Mouse (Mus musculus): ENCODE measurements around the gene Gm13277. TPM values are rescaled to one million over a fixed set of nuclear protein-coding genes. Genes with fewer than 3 reads are reported as not detected.
"Not testable (repeated sequence)": the region's sequence is repeated elsewhere in the genome, so short reads cannot be mapped to it uniquely, and the experiment has no call there.

The Gm13277 gene
- total RNA-seq (2014; fragmentation: Nextera tagmentation) = not detected in 2 replicates
- not detected in 2 replicates for total RNA-seq (2017)

DNA sequence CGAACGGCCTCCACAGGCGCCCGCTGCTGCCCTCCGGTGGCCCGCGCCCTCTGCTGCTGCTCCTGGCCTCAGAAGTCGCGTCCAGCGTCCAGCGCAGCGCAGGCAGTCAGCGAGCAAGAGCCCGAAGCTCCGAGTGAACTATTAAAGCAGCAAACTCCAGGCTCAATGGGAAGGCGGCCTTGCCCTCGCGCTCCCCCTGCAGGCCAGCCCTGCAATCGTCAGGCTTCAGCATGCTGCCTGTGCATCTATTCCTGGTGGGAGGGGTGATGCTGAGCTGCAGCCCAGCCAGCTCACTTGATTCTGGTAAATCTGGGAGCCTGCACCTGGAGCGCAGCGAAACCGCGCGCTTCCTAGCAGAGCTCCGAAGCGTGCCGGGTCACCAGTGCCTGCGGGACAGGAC, at the start of gene Gm13277:
Gene Gm13277, plus strand, starts transcription at position 231 of the 400 bp plus-strand sequence.
- not testable (repeated sequence) for ATAC-seq (replicated peaks; ENCODE audit: poor library complexity, severe bottlenecking)

DNA sequence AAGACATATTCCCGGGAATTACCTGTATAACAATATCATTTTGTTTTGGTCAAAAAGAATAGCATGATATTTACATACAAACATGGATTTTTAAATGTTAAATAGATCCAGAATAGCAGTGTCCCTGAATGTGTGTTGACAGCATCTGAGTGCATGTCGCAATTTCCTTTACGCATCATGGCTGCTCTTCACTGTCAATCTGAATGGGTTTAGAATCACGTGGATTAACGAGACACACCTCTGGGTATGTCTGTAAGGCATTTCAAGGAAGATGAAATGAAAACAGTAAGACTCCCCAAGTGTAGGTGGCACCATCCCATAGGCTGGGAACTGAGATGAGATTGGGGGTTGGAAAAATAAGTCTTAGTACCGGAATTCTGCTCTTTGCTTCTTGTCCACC, 49.4 kb upstream of the Gm13277 start:
- peak; percentile 79 for ATAC-seq (replicated peaks; ENCODE audit: poor library complexity, severe bottlenecking)

DNA sequence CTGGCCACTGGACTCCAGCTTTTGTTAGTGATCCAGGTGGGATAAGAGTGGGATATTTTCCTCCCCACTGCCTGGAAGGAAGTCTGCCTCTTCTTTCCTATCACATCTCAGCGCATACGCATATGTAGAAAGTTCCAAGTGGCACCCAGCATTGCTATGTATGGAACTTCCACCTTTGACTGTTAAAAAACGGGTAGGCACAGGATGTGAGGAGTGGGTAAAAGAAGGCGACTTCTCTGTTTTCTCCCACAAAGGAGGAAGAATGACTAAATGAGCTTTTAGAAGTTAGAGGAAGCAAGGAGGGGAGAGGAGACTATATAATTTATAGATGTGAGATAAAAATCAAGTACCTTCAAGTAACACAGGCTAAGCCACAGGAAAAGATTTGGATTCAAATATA, 47.0 kb upstream of the Gm13277 start:
- peak; percentile 67 for ATAC-seq (replicated peaks; ENCODE audit: poor library complexity, severe bottlenecking)

DNA sequence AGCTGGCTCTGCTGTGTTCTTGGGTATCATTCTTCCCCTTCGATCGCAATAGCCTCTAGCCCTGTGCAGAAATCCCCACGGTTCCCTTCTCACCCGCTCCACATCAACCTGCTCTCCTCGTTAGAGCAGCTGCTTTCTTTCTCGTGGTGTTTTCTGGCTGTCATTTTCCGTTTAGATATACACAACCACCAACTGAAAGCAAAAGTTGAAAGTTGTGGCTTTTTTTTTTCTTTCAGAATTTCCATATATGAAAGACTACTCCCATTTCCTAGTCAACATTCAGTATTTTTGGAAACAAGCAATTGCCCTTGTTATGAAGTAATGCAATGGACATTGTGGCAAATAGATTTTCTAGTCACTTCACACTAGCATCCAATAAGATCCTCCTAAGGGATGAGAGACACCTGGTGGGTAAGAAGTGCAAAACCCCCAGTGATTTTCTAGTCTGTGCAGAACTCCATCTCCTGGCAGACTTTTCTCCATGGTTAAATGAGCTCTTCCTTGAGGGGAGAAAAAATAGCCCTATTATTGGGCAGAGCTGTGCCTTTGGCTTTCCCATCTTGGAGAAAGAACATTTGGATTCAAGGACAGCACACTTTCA, 45.6 kb upstream of the Gm13277 start:
- peak; percentile 21; the same call in 1 of the 2 replicates for ATAC-seq (replicated peaks; ENCODE audit: poor library complexity, severe bottlenecking)

DNA sequence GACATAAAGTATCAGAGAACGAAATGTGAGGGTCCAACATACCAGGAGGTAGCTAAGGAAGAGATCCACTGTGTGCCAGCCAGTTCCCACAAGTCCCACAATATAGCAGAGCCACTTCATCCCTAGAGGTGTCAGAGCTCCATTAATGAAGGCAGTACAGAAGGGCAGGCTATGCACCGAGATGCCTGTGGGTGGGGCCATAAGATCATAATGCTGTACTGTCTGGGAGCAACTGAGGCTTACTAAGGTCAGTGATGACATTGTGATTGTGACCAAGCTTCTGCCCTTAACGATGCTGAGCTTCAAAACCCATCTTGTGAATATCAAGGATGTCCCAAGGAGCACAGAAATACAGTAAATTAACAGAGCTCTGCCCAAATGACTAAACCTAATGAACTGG, 44.2 kb upstream of the Gm13277 start:
- no peak for ATAC-seq (replicated peaks; ENCODE audit: poor library complexity, severe bottlenecking)

DNA sequence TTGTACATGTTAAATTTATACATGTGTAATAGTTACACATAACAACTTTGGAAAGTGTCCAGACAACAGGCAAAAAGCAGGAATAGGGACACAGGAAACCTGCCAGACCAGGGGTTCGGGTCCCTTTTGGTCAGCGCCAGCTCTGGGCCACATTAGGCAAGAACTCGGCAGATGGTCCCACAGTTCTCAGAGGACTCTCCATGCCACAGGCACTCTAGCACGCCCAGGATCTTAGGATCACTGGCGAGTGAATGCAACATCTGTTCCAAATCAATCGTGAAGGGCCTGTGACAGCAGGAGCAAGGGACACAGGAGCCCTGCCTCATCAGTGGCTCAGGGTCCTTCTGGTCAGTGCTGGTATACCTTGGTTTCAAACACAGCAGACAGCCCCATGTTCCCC, 38.5 kb upstream of the Gm13277 start:
- no peak for ATAC-seq (replicated peaks; ENCODE audit: poor library complexity, severe bottlenecking)

DNA sequence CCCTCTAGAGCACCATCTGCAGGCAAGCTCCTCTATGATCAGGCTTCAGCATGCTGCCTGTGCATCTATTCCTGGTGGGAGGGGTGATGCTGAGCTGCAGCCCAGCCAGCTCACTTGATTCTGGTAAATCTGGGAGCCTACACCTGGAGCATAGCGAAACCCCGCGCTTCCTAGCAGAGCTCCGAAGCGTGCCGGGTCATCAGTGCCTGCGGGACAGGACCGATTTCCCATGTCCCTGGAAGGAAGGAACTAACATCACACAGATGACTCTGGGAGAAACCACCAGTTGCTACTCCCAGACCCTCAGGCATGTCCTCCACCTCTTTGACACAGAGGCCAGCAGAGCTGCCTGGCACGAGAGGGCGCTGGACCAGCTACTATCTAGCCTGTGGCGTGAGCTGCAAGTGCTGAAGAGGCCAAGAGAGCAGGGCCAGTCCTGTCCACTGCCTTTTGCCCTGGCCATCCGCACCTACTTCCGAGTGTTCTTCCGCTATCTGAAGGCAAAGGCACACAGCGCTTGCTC, 33.6 kb upstream of the Gm13277 start, which contains the start of gene Gm13271:
Gene Gm13271, plus strand, starts transcription at position 51 of the 523 bp plus-strand sequence.
- not testable (repeated sequence) for ATAC-seq (replicated peaks; ENCODE audit: poor library complexity, severe bottlenecking)

DNA sequence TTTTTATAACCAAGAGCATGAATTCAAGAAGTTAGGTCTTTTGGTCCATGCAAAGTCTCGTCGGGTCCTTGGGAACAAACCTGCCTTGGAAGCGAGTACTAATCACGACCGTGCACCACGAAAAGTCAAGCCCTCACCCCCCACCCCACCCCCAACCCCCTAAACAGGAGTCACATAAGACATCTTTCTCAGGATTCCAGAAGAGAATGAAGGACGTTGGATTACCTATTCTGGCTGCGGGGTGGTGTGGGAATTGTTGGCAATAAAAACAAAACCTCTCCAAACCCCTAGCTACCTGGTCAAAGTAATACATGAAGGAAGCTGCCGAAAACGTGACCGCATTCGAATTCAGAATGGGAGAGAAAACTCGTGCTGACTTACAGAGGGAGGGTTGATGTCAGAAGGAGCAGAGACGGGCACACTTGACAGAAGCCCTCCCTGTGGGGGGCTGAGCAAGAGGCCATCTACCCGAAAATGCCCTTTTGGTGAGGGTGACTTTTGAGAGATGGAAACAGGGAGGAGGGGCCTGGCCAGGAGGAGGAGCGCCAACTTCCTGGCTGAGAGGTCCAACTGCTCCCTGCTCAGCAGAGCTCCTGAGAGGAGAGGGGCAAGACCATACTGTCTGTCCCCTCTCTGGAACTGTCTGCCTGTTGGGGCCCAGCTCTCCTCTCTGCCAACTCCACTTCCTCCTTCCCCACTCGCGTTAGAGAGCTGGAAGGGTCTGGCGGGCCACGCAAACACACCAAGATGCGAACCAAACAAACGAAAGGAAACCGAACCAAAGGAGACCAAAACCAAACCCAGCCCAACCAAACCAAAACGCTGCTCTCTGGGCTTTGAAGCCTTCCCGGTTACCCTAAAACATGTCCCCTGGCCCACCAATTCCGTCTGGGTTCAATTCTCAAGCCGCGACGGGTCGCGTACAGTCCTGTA, 31.6 kb upstream of the Gm13277 start:
- ATAC-seq (replicated peaks; ENCODE audit: poor library complexity, severe bottlenecking) = not testable (repeated sequence)

DNA sequence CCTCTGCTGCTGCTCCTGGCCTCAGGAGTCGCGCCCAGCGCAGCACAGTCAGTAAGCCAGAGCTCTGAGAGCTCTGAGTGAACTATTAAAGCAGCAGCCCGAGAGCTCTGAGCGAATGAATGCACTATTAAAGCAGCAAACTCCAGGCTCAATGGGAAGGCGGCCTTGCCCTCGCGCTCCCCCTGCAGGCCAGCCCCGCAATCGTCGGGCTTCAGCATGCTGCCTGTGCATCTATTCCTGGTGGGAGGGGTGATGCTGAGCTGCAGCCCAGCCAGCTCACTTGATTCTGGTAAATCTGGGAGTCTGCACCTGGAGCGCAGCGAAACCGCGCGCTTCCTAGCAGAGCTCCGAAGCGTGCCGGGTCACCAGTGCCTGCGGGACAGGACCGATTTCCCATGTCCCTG, 30.8 kb upstream of the Gm13277 start:
- peak; percentile 100 for ATAC-seq (replicated peaks; ENCODE audit: poor library complexity, severe bottlenecking)

DNA sequence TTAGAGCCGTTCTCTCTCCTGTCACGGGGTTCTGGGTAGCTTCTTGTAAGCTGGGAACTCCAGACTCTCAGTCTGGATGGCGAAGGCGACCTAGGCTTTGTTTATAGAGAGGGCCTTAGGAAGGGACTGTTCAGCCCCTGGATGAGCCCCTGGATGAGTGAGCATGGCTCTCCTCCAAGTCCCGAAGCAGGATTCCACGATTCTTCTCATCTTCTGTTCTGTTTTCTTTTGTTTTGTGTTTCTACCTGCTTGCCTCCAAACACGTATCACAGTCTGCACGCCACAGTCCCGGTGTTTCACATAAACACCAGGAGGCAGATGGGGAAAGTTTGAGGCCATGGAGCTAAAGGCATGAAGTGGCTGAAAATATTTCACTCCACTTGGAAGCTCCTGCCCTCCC, 29.7 kb upstream of the Gm13277 start:
- not testable (repeated sequence) for ATAC-seq (replicated peaks; ENCODE audit: poor library complexity, severe bottlenecking)

DNA sequence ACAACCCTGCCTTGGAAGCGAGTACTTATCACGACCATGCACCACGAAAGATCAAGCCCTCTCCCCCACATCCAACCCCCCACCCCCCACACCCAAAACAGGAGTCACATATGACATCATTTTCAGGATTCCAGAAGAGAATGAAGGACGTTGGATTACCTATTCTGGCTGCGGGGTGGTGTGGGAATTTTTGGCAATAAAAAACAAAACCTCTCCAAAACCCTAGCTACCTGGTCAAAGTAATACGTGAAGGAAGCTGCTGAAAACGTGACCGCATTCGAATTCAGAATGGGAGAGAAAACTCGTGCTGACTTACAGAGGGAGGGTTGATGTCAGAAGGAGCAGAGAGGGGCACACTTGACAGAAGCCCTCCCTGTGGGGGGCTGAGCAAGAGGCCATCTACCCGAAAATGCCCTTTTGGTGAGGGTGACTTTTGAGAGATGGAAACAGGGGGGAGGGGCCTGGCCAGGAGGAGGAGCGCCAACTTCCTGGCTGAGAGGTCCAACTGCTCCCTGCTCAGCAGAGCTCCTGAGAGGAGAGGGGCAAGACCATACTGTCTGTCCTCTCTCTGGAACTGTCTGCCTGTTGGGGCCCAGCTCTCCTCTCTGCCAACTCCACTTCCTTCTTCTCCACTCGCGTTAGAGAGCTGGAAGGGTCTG, 28.7 kb upstream of the Gm13277 start, which contains the start of gene Gm13283:
Gene Gm13283, plus strand, starts transcription at position 510 of the 659 bp plus-strand sequence.
- not testable (repeated sequence) for ATAC-seq (replicated peaks; ENCODE audit: poor library complexity, severe bottlenecking)

DNA sequence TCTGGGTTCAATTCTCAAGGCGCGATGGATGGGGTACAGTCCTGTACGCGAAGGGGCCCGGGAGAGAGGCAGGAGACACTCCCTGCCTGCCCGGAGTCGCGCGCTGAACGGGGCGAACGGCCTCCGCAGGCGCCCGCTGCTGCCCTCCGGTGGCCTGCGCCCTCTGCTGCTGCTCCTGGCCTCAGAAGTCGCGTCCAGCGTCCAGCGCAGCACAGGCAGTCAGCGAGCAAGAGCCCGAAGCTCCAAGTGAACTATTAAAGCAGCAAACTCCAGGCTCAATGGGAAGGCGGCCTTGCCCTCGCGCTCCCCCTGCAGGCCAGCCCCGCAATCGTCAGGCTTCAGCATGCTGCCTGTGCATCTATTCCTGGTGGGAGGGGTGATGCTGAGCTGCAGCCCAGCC, 28.0 kb upstream of the Gm13277 start:
- not testable (repeated sequence) for ATAC-seq (replicated peaks; ENCODE audit: poor library complexity, severe bottlenecking)

DNA sequence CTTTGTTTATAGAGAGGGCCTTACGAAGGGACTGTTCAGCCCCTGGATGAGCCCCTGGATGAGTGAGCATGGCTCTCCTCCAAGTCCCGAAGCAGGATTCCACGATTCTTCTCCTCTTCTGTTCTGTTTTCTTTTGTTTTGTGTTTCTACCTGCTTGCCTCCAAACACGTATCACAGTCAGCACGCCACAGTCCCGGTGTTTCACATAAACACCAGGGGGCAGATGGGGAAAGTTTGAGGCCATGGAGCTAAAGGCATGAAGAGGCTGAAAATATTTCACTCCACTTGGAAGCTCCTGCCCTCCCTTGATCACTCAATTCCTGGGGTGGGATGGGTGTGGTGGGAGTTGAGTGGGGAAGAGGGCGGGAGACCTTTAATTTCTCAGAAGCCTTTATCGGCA, 26.7 kb upstream of the Gm13277 start:
- not testable (repeated sequence) for ATAC-seq (replicated peaks; ENCODE audit: poor library complexity, severe bottlenecking)

DNA sequence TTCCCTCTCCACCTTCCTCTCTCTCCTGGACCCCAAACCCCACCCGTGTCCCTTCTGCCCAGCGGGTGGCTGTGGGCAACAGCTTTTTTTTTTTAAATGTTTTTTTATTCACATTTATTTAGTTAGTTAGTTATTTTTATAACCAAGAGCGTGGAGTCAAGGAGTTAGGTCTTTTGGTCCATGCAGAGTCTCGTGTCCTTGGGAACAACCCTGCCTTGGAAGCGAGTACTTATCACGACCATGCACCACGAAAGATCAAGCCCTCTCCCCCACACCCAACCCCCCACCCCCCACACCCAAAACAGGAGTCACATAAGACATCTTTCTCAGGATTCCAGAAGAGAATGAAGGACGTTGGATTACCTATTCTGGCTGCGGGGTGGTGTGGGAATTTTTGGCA, 26.1 kb upstream of the Gm13277 start:
- not testable (repeated sequence) for ATAC-seq (replicated peaks; ENCODE audit: poor library complexity, severe bottlenecking)

DNA sequence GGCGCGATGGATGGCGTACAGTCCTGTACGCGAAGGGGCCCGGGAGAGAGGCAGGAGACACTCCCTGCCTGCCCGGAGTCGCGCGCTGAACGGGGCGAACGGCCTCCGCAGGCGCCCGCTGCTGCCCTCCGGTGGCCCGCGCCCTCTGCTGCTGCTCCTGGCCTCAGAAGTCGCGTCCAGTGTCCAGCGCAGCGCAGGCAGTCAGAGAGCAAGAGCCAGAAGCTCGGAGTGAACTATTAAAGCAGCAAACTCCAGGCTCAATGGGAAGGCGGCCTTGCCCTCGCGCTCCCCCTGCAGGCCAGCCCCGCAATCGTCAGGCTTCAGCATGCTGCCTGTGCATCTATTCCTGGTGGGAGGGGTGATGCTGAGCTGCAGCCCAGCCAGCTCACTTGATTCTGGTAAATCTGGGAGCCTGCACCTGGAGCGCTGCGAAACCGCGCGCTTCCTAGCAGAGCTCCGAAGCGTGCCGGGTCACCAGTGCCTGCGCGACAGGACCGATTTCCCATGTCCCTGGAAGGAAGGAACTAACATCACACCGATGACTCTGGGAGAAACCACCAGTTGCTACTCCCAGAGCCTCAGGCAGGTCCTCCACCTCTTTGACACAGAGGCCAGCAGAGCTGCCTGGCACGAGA, 24.9 kb upstream of the Gm13277 start:
- peak; percentile 82 for ATAC-seq (replicated peaks; ENCODE audit: poor library complexity, severe bottlenecking)

DNA sequence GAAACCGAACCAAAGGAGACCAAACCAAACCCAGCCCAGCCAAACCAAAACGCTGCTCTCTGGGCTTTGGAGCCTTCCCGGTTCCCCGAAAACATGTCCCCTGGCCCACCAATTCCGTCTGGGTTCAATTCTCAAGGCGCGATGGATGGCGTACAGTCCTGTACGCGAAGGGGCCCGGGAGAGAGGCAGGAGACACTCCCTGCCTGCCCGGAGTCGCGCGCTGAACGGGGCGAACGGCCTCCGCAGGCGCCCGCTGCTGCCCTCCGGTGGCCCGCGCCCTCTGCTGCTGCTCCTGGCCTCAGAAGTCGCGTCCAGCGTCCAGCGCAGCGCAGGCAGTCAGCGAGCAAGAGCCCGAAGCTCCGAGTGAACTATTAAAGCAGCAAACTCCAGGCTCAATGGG, 14.9 kb upstream of the Gm13277 start, which contains the start of gene Gm13290:
Gene Gm13290, plus strand, starts transcription at position 301 of the 400 bp plus-strand sequence.
- ATAC-seq (replicated peaks; ENCODE audit: poor library complexity, severe bottlenecking) = not testable (repeated sequence)

DNA sequence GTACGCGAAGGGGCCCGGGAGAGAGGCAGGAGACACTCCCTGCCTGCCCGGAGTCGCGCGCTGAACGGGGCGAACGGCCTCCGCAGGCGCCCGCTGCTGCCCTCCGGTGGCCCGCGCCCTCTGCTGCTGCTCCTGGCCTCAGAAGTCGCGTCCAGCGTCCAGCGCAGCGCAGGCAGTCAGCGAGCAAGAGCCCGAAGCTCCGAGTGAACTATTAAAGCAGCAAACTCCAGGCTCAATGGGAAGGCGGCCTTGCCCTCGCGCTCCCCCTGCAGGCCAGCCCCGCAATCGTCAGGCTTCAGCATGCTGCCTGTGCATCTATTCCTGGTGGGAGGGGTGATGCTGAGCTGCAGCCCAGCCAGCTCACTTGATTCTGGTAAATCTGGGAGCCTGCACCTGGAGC, 11.8 kb upstream of the Gm13277 start, which contains the start of gene Gm13289:
Gene Gm13289, plus strand, starts transcription at position 301 of the 400 bp plus-strand sequence.
- ATAC-seq (replicated peaks; ENCODE audit: poor library complexity, severe bottlenecking) = not testable (repeated sequence)

DNA sequence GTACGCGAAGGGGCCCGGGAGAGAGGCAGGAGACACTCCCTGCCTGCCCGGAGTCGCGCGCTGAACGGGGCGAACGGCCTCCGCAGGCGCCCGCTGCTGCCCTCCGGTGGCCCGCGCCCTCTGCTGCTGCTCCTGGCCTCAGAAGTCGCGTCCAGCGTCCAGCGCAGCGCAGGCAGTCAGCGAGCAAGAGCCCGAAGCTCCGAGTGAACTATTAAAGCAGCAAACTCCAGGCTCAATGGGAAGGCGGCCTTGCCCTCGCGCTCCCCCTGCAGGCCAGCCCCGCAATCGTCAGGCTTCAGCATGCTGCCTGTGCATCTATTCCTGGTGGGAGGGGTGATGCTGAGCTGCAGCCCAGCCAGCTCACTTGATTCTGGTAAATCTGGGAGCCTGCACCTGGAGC, 8.9 kb upstream of the Gm13277 start, which contains the start of gene Gm13272:
Gene Gm13272, plus strand, starts transcription at position 301 of the 400 bp plus-strand sequence.
- not testable (repeated sequence) for ATAC-seq (replicated peaks; ENCODE audit: poor library complexity, severe bottlenecking)

DNA sequence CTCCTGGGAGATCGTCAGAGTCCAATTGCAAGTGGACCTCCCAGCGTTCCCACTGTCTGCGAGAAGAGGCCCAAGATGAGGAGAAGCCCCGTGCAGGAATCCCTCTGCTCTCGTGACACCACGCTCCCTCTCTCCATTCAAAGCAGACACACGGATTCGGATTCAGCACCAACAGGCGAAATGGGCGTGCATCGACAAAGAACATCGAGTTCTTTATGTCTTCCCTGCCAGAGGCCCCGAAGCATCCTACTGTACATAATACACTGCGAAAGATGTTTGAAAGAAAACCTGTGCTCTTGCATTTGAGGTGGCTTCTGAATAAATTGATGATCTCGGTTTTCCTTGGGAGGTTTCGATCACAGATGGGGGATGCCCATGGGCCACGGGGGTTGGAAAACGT, 8.1 kb upstream of the Gm13277 start:
- not testable (repeated sequence) for ATAC-seq (replicated peaks; ENCODE audit: poor library complexity, severe bottlenecking)

DNA sequence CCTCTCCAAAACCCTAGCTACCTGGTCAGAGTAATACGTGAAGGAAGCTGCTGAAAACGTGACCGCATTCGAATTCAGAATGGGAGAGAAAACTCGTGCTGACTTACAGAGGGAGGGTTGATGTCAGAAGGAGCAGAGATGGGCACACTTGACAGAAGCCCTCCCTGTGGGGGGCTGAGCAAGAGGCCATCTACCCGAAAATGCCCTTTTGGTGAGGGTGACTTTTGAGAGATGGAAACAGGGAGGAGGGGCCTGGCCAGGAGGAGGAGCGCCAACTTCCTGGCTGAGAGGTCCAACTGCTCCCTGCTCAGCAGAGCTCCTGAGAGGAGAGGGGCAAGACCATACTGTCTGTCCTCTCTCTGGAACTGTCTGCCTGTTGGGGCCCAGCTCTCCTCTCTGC, 6.6 kb upstream of the Gm13277 start, which contains the start of gene Ifnz:
Gene Ifnz, plus strand, starts transcription at position 301 of the 400 bp plus-strand sequence.
- ATAC-seq (replicated peaks; ENCODE audit: poor library complexity, severe bottlenecking) = not testable (repeated sequence)
